Mouse (Mus musculus) heart, postnatal 0 days (tissue): ENCODE data around the gene Psma3. TPM values are rescaled to one million over a fixed set of nuclear protein-coding genes. Genes with fewer than 3 reads are reported as not detected.

Experiments used
- ATAC-seq: fragments of 200-750 bp; cut with Nextera tagmentation; 2 replicates; pipeline ENCODE4 v1.8.0; 2017; ENCODE audit warnings: low read depth, moderate number of reproducible peaks, moderate library complexity; ENCODE audit not compliant: insufficient read depth
- DNase-seq: peaks from one replicate; pipeline ENCODE4 v3.0.0-alpha.2; 2016; ENCODE audit warnings: low spot score
- H3K27ac ChIP-seq: fragments of 300-500 bp; sonication (generic); 2 replicates; pipeline ENCODE4 v1.5.1; 2014; ENCODE audit warnings: low read depth, mild to moderate bottlenecking
- H3K27me3 ChIP-seq: fragments of 300-500 bp; sonication (generic); 2 replicates; pipeline ENCODE4 v1.6.1; 2014; ENCODE audit warnings: low read length, mixed read lengths; ENCODE audit not compliant: control insufficient read depth, insufficient read depth
- H3K36me3 ChIP-seq: fragments of 300-500 bp; sonication (generic); replicated peaks from 2 replicates; pipeline ENCODE4 v1.6.1; 2014; ENCODE audit warnings: low read length, mixed read lengths; ENCODE audit not compliant: control insufficient read depth, insufficient read depth
- H3K4me1 ChIP-seq: fragments of 300-500 bp; sonication (generic); 2 replicates; pipeline ENCODE4 v1.6.1; 2014; ENCODE audit warnings: antibody characterized with exemption; ENCODE audit not compliant: control insufficient read depth, insufficient read depth
- H3K4me2 ChIP-seq: fragments of 300-500 bp; sonication (generic); 2 replicates; pipeline ENCODE4 v1.6.1; 2014; ENCODE audit warnings: low read depth, mild to moderate bottlenecking, low read length, moderate library complexity
- H3K4me3 ChIP-seq: fragments of 300-500 bp; sonication (generic); 2 replicates; pipeline ENCODE4 v1.5.1; 2014; ENCODE audit warnings: low read depth, low read length
- H3K9ac ChIP-seq: fragments of 300-500 bp; sonication (generic); replicated peaks from 2 replicates; pipeline ENCODE4 v1.6.1; 2014; ENCODE audit warnings: low read depth, low read length, mixed read lengths
- H3K9me3 ChIP-seq: fragments of 300-500 bp; sonication (generic); replicated peaks from 2 replicates; pipeline ENCODE4 v1.6.1; 2016; ENCODE audit warnings: low read length; ENCODE audit not compliant: control insufficient read depth
- CTCF ChIP-seq: IDR thresholded peaks from 2 replicates; pipeline ENCODE4 v1.5.1; 2016; ENCODE audit warnings: antibody characterized with exemption, control low read depth, low read depth
- EP300 ChIP-seq: IDR thresholded peaks from 2 replicates; pipeline ENCODE4 v1.6.1; 2016; ENCODE audit warnings: antibody characterized with exemption, low read depth
- WGBS: fragments of 180-500 bp; shearing (Covaris S2); extraction: QIAGEN DNeasy Blood & Tissue Kit; methylation state at CpG from one replicate; pipeline ENCODE4 v1.1.7; 2014; 5-methylcytosine and 5-hydroxymethylcytosine counted together
- polyA plus RNA-seq: library from polyadenylated mRNA; unstranded; fragments of >200 nt; fragmentation: Nextera tagmentation; extraction: Ambion mirVana; gene quantifications from 2 replicates; pipeline ENCODE4 v1.2.1, GENCODE M21; 2015
- total RNA-seq: library from RNA; depleted of rRNA; stranded (reverse); fragments of >200 nt; gene quantifications from 2 replicates; pipeline ENCODE4 v1.2.3, GENCODE M21; 2014; ENCODE audit warnings: low replicate concordance

Psma3 gene
- total and polyA plus RNA-seq, 2 experiments from 2014 or later: 94.8 to 487 TPM

DNA sequence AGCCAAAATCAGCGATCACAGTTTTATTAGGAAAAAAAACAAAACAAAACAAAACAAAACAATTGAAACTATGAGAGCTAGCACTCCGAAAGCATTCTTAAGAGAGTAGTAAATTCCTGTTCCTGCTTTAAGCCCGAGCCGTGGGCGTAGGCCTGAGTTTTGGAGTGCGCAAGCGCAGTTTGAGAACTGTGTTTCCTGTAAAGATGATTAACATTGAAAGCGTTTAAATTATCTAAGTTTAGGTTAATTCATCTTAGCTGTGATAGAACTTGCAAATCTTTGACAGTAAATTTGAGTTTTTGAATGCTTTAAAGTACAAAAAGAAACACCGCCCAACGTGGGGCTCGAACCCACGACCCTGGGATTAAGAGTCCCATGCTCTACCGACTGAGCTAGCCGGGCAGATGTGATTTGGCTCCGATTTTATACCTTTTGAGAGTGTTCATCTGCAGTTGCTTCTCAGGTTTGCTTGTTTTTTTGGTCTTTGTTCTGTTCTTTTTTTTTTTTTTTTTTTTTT lies 5.6 kb upstream of the Psma3 start:
- H3K36me3 ChIP-seq: peaks cover 4% of the 10 kb centered on the region; the same call in 1 of the 2 replicates
- ATAC-seq (peak; percentile 51; the same call in 1 of the 2 replicates), DNase-seq (peak; percentile 84)
- H3K27ac ChIP-seq: peak overlapping the region; percentile 99
- H3K4me3 ChIP-seq: peak overlapping the region; percentile 85
- TF ChIP-seq CTCF (no peak), EP300 (no peak; the same call in none of the 2 replicates)
- peak overlapping the region; percentile 90 for H3K9ac ChIP-seq
- no peaks in the 10 kb centered on the region for H3K27me3 ChIP-seq
- H3K9me3 ChIP-seq: no peaks in the 10 kb centered on the region
- H3K4me2 ChIP-seq: peak overlapping the region; percentile 65
- H3K4me1 ChIP-seq: no peaks in the 10 kb centered on the region
- 2% methylated on average over 15 of the region's 15 CpGs for WGBS

DNA sequence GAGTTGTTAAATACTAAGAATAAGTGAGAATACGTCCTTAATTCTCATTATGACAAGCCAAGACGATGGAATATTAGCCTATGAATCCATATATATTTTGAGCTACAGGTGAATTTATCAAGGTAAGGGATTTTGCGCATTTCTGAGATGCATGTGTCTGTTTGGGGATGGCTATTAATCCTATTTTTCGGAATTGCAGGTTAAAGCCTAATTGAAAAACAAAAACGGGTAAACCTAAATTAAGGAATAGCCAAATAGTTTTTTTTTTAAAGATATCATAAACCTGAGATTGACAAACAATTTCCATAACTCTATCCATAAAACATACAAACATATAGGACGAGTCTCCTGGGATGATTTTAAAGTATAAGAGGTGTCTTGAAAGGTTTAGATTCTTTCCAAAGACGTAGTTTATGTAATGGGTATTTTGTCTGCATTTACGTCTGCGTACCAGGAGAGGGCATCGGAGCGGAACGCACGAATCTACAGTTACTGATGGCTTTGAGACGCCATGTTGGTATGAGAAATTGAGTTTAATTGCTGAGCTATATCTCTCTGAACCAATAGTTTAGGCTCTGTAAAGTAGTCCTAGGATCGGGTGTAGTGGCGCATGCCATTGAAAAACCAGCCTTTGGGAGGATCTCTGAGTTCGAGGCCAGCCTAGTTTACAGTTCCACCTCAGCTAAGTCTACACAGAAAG lies 4.8 kb upstream of the Psma3 start:
- Histone ChIP-seq H3K9me3 (no peaks in the 10 kb centered on the region), H3K9ac (no peak overlapping the region), H3K36me3 (no peaks in the 10 kb centered on the region), H3K4me1 (no peaks in the 10 kb centered on the region), H3K27me3 (no peaks in the 10 kb centered on the region), H3K4me2 (peak overlapping the region; percentile 58), H3K27ac (peak overlapping the region; percentile 62), H3K4me3 (peak overlapping the region; percentile 43)
- ATAC-seq (0 out of 2 replicates have a peak, but pooled peaks have one; percentile 3), DNase-seq (peak; percentile 79)
- TF ChIP-seq CTCF (peak; percentile 68), EP300 (no peak)
- 7% methylated on average over 17 of the region's 17 CpGs for WGBS

- no peak for TF ChIP-seq EP300
- no peak for TF ChIP-seq CTCF
- H3K27me3 ChIP-seq: no peaks in the 10 kb centered on the region
- no peak for ATAC-seq
- no peaks in the 10 kb centered on the region for H3K9me3 ChIP-seq
- H3K4me2 ChIP-seq: peak overlapping the region; percentile 55
- H3K4me1 ChIP-seq: peaks cover 8% of the 10 kb centered on the region; the same call in 1 of the 2 replicates
- WGBS: 77% methylated on average over 4 of the region's 4 CpGs
- 0 out of 2 replicates have a peak, but pooled peaks cover 6% of the 10 kb centered on the region for H3K36me3 ChIP-seq
- no peak overlapping the region for H3K4me3 ChIP-seq
- H3K27ac ChIP-seq: 0 out of 2 replicates have a peak overlapping the region, but pooled peaks have one; percentile 98
- H3K9ac ChIP-seq: no peak overlapping the region
- DNase-seq: no peak
Observed at GRCm38 (mm10) chr12:70973831-70974230, 590 bp upstream of the Psma3 start.

DNA sequence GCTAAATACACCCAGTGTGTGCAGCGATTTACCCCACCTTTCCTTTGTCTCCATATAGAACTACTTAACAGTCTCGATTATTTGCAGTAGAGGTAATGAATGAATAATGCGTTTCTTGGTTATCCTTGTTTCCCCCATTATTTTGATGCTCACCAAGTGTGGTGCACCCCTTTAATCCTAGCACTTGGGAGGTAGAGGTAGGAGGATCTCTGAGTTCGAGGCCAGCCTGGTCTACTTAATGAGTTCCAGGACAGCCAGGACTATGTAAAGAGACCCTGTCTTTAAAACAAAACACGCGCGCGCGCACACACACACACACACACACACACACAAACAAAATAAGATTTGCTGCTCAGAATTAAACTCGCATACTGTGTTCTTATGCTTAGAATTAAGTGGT lies 985 bp downstream of the Psma3 start:
- no peak for ATAC-seq
- TF ChIP-seq EP300: no peak
- TF ChIP-seq CTCF: no peak
- Histone ChIP-seq H3K36me3 (peaks cover 17% of the 10 kb centered on the region; the same call in 1 of the 2 replicates), H3K27ac (peak overlapping the region; percentile 98), H3K4me3 (peak overlapping the region; percentile 83), H3K27me3 (no peaks in the 10 kb centered on the region), H3K9ac (peak overlapping the region; percentile 86), H3K9me3 (no peaks in the 10 kb centered on the region), H3K4me1 (peaks cover 8% of the 10 kb centered on the region; the same call in 1 of the 2 replicates), H3K4me2 (peak overlapping the region; percentile 74)
- no peak for DNase-seq
- 12% methylated on average over 10 of the region's 10 CpGs for WGBS

GRCm38 (mm10) chr12:70975891-70976290 lies 1.5 kb downstream of the Psma3 start:
- H3K36me3 ChIP-seq: peaks cover 17% of the 10 kb centered on the region; the same call in 1 of the 2 replicates
- H3K9ac ChIP-seq: peak overlapping the region; percentile 86
- H3K27me3 ChIP-seq: no peaks in the 10 kb centered on the region
- ATAC-seq (no peak), DNase-seq (no peak)
- TF ChIP-seq EP300: no peak
- no peak for TF ChIP-seq CTCF
- H3K4me3 ChIP-seq: peak overlapping the region; percentile 83
- H3K27ac ChIP-seq: no peak overlapping the region
- H3K4me1 ChIP-seq: peaks cover 8% of the 10 kb centered on the region; the same call in 1 of the 2 replicates
- no peaks in the 10 kb centered on the region for H3K9me3 ChIP-seq
- WGBS: 45% methylated on average over 3 of the region's 3 CpGs
- H3K4me2 ChIP-seq: peak overlapping the region; percentile 74
